Mouse (Mus musculus) liver, embryonic 15.5 days (tissue): ENCODE data around the gene Rnf126. TPM values are rescaled to one million over a fixed set of nuclear protein-coding genes. Genes with fewer than 3 reads are reported as not detected.

Experiments used
- ATAC-seq: fragments of 200-750 bp; cut with Nextera tagmentation; 2 replicates; pipeline ENCODE4 v1.8.0; 2017; ENCODE audit warnings: moderate number of reproducible peaks, mild to moderate bottlenecking, moderate library complexity; ENCODE audit not compliant: insufficient read depth
- H3K27ac ChIP-seq: fragments of 300-500 bp; sonication (generic); replicated peaks from 2 replicates; pipeline ENCODE4 v1.5.1; 2015; ENCODE audit warnings: mild to moderate bottlenecking, inconsistent platforms
- H3K27me3 ChIP-seq: fragments of 300-500 bp; sonication (generic); 2 replicates; pipeline ENCODE4 v1.6.1; 2015; ENCODE audit warnings: mild to moderate bottlenecking, inconsistent platforms
- H3K36me3 ChIP-seq: fragments of 300-500 bp; sonication (generic); replicated peaks from 2 replicates; pipeline ENCODE4 v1.6.1; 2015; ENCODE audit warnings: moderate library complexity, mild to moderate bottlenecking, inconsistent platforms
- H3K4me1 ChIP-seq: fragments of 300-500 bp; sonication (generic); replicated peaks from 2 replicates; pipeline ENCODE4 v1.6.1; 2015; ENCODE audit warnings: inconsistent platforms
- H3K4me2 ChIP-seq: fragments of 300-500 bp; sonication (generic); 2 replicates; pipeline ENCODE4 v1.6.1; 2015; ENCODE audit warnings: moderate library complexity, mild to moderate bottlenecking, inconsistent platforms
- H3K4me3 ChIP-seq: fragments of 300-500 bp; sonication (generic); replicated peaks from 2 replicates; pipeline ENCODE4 v1.5.1; 2015; ENCODE audit warnings: mild to moderate bottlenecking, inconsistent platforms
- H3K9ac ChIP-seq: fragments of 300-500 bp; sonication (generic); 2 replicates; pipeline ENCODE4 v1.6.1; 2015; ENCODE audit warnings: moderate library complexity, mild to moderate bottlenecking, inconsistent platforms
- H3K9me3 ChIP-seq: fragments of 300-500 bp; sonication (generic); replicated peaks from 2 replicates; pipeline ENCODE4 v1.6.1; 2016; ENCODE audit warnings: inconsistent platforms
- WGBS: fragments of 180-500 bp; shearing (Covaris S2); methylation state at CpG from one replicate; pipeline ENCODE4 v1.1.7; 2015; ENCODE audit warnings: mixed read lengths; ENCODE audit not compliant: insufficient replicate concordance; 5-methylcytosine and 5-hydroxymethylcytosine counted together
- polyA plus RNA-seq: library from polyadenylated mRNA; unstranded; fragments of >200 nt; fragmentation: Nextera tagmentation; extraction: Ambion mirVana; gene quantifications from 2 replicates; pipeline ENCODE4 v1.2.1, GENCODE M21; 2015

The Rnf126 gene
- polyA plus RNA-seq, 1 experiment from 2014 or later, result 39.6 TPM

DNA sequence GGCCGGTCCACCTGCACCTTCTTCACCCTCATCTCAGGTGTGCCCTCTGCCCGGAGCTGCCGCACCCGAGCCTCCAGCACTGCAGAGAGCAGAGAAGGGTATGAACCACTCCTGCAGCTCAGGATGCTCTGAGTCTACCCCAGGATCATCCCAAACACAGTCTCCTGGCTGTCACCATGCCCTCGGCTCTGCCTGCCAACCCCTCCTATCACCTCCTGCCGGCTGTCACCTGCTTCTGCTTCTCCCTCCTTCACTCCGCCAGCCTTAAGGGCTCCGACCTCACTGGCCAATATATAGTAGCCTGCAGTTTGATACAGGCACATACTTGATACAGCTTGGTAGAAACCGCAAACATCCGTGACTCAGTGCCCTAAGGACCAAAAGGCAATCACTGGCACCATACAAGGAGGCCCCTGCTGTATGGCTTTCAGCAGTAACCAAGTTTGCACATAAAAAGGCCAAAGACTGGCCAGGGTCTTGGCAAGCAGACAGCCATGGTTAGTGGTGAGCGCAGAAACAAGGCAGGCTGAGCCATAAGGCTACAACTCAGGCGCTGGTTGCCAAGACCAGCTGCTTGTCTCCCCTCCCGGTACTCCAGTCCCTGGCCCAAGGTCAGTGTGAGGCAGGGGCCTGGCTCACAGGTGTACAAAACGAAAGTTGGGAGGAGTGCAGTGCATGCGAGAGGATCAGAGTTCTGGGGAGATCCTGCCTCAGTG, 22.9 kb downstream of the Rnf126 start:
- no peak for ATAC-seq
- Histone ChIP-seq H3K27me3 (no peaks in the 10 kb centered on the region), H3K36me3 (peaks cover 55% of the 10 kb centered on the region), H3K4me3 (no peak overlapping the region), H3K4me2 (no peak overlapping the region), H3K9ac (no peak overlapping the region), H3K27ac (no peak overlapping the region), H3K9me3 (no peaks in the 10 kb centered on the region), H3K4me1 (peaks cover 27% of the 10 kb centered on the region)
- 77% methylated on average over 15 of the region's 15 CpGs for WGBS

DNA sequence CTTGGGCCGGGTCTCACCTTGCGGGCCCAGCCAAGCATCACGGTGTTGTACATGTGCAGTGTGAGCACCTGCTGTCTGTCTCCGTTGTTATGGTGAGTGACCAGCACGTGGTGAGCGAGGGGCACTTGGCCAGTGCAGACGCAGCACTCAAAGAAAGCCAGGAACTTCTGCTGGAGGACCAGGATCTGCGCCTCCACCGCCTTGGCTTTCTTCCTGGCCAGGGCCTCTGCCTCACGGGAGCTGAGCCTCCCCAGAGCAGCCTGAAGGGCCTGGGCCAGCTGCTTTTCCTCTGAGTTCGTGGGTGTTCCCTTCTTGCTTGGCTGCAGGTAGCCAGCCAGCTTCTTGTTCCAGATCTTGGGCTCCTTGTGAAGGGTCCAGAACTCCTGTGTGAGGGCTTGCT, 23.6 kb downstream of the Rnf126 start:
- 81% methylated on average over 11 of the region's 11 CpGs for WGBS
- H3K4me3 ChIP-seq, result no peak overlapping the region
- no peaks in the 10 kb centered on the region for H3K9me3 ChIP-seq
- H3K4me1 ChIP-seq, result peaks cover 23% of the 10 kb centered on the region
- H3K27ac ChIP-seq, result no peak overlapping the region
- no peaks in the 10 kb centered on the region for H3K27me3 ChIP-seq
- H3K4me2 ChIP-seq, result no peak overlapping the region
- no peak for ATAC-seq
- peaks cover 61% of the 10 kb centered on the region for H3K36me3 ChIP-seq
- no peak overlapping the region for H3K9ac ChIP-seq

- WGBS, result 81% methylated on average over 11 of the region's 11 CpGs
- H3K36me3 ChIP-seq, result peaks cover 84% of the 10 kb centered on the region
Measured at GRCm38 (mm10) chr10:79740863-79741262, 25.9 kb downstream of the Rnf126 start.

GRCm38 (mm10) chr10:79739234-79739633, 27.5 kb downstream of the Rnf126 start:
- Histone ChIP-seq H3K4me1 (0 out of 2 replicates have a peak, but pooled peaks cover 4% of the 10 kb centered on the region), H3K9me3 (no peaks in the 10 kb centered on the region), H3K4me3 (no peak overlapping the region), H3K4me2 (no peak overlapping the region), H3K9ac (no peak overlapping the region), H3K36me3 (peaks cover 87% of the 10 kb centered on the region), H3K27me3 (no peaks in the 10 kb centered on the region), H3K27ac (no peak overlapping the region)
- WGBS, result 89% methylated on average over 28 of the region's 28 CpGs
- ATAC-seq, result no peak

More at GRCm38 (mm10) chr10:79740863-79741262, 25.9 kb downstream of the Rnf126 start:
- H3K4me3 ChIP-seq, result no peak overlapping the region
- no peak overlapping the region for H3K4me2 ChIP-seq
- no peak overlapping the region for H3K27ac ChIP-seq
- H3K4me1 ChIP-seq, result peaks cover 7% of the 10 kb centered on the region
- no peaks in the 10 kb centered on the region for H3K27me3 ChIP-seq
- no peaks in the 10 kb centered on the region for H3K9me3 ChIP-seq
- no peak for ATAC-seq
- no peak overlapping the region for H3K9ac ChIP-seq

DNA sequence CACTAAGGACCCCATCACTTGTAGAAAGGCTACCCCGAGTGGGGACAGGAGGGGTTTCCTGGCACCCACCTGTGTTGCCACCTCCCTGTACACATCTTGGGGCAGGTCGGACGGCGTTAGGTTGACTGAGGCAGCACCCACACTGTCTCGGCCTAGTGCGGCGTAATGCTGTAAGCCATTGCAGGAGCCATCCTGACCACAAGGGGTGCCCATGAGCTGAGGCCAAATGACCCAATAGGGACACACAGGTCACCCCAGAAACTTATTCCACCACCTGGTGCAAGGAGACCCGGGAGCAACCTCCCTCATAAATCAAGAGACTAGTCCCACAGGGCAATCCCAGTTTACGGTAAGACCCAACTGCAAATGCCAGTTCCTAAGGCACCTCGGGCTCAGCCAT, 28.5 kb downstream of the Rnf126 start:
- H3K9ac ChIP-seq, result no peak overlapping the region
- H3K36me3 ChIP-seq, result peaks cover 82% of the 10 kb centered on the region
- 82% methylated on average over 10 of the region's 10 CpGs for WGBS
- no peak overlapping the region for H3K27ac ChIP-seq
- no peak overlapping the region for H3K4me3 ChIP-seq
- no peak for ATAC-seq
- H3K4me1 ChIP-seq, result 0 out of 2 replicates have a peak, but pooled peaks cover 4% of the 10 kb centered on the region
- H3K27me3 ChIP-seq, result no peaks in the 10 kb centered on the region
- no peaks in the 10 kb centered on the region for H3K9me3 ChIP-seq
- H3K4me2 ChIP-seq, result no peak overlapping the region

GRCm38 (mm10) chr10:79736706-79737105, 30.0 kb downstream of the Rnf126 start:
- H3K9ac ChIP-seq, result no peak overlapping the region
- no peak overlapping the region for H3K27ac ChIP-seq
- no peak overlapping the region for H3K4me2 ChIP-seq
- no peak overlapping the region for H3K4me3 ChIP-seq
- 0 out of 2 replicates have a peak, but pooled peaks cover 4% of the 10 kb centered on the region for H3K4me1 ChIP-seq
- no peaks in the 10 kb centered on the region for H3K27me3 ChIP-seq
- WGBS, result 82% methylated on average over 14 of the region's 14 CpGs
- no peak for ATAC-seq
- peaks cover 67% of the 10 kb centered on the region for H3K36me3 ChIP-seq
- no peaks in the 10 kb centered on the region for H3K9me3 ChIP-seq

- Histone ChIP-seq H3K4me2 (peak overlapping the region; percentile 13; the same call in 1 of the 2 replicates), H3K27me3 (no peaks in the 10 kb centered on the region), H3K9ac (no peak overlapping the region), H3K27ac (no peak overlapping the region), H3K9me3 (no peaks in the 10 kb centered on the region), H3K36me3 (peaks cover 54% of the 10 kb centered on the region), H3K4me3 (no peak overlapping the region), H3K4me1 (0 out of 2 replicates have a peak, but pooled peaks cover 4% of the 10 kb centered on the region)
- 57% methylated on average over 47 of the region's 52 CpGs for WGBS
- ATAC-seq, result no peak
Measured at GRCm38 (mm10) chr10:79735361-79735760, 31.4 kb downstream of the Rnf126 start.

GRCm38 (mm10) chr10:79733847-79734246, 32.9 kb downstream of the Rnf126 start:
- no peak for ATAC-seq
- Histone ChIP-seq H3K27ac (no peak overlapping the region), H3K4me2 (no peak overlapping the region), H3K4me3 (no peak overlapping the region), H3K4me1 (0 out of 2 replicates have a peak, but pooled peaks cover 4% of the 10 kb centered on the region), H3K9ac (no peak overlapping the region), H3K27me3 (0 out of 2 replicates have a peak, but pooled peaks cover 1% of the 10 kb centered on the region), H3K36me3 (peaks cover 39% of the 10 kb centered on the region), H3K9me3 (no peaks in the 10 kb centered on the region)
- WGBS, result 90% methylated on average over 15 of the region's 15 CpGs

GRCm38 (mm10) chr10:79732500-79732899, 34.3 kb downstream of the Rnf126 start:
- WGBS, result 74% methylated on average over 1 of the region's 1 CpGs
- no peak for ATAC-seq
- Histone ChIP-seq H3K4me1 (0 out of 2 replicates have a peak, but pooled peaks cover 4% of the 10 kb centered on the region), H3K4me3 (no peak overlapping the region), H3K36me3 (peaks cover 26% of the 10 kb centered on the region), H3K9me3 (no peaks in the 10 kb centered on the region), H3K9ac (no peak overlapping the region), H3K27me3 (peaks cover 13% of the 10 kb centered on the region; the same call in 1 of the 2 replicates), H3K27ac (no peak overlapping the region), H3K4me2 (no peak overlapping the region)

GRCm38 (mm10) chr10:79729357-79729965, 37.3 kb downstream of the Rnf126 start:
- no peak for ATAC-seq
- no peak overlapping the region for H3K4me3 ChIP-seq
- H3K4me1 ChIP-seq, result no peaks in the 10 kb centered on the region
- 0 out of 2 replicates have a peak, but pooled peaks cover 2% of the 10 kb centered on the region for H3K36me3 ChIP-seq
- H3K27me3 ChIP-seq, result peaks cover 14% of the 10 kb centered on the region
- no peak overlapping the region for H3K9ac ChIP-seq
- no peaks in the 10 kb centered on the region for H3K9me3 ChIP-seq
- WGBS, result 72% methylated on average over 13 of the region's 13 CpGs
- no peak overlapping the region for H3K27ac ChIP-seq
- H3K4me2 ChIP-seq, result no peak overlapping the region
